Mouse (Mus musculus) left cerebral cortex, postnatal 4 days (tissue): Measurements from ENCODE around the gene March10. TPM values are rescaled to one million over a fixed set of nuclear protein-coding genes. Genes with fewer than 3 reads are reported as not detected.
A peak's percentile ranks its signal among the peaks of the same experiment; 100 is the strongest.

Source experiments
- DNase-seq: peaks from one replicate; pipeline ENCODE4 v3.0.0-alpha.2; 2022
- intact Hi-C: fragments of 180-260 bp; cut with DNase I; formaldehyde crosslinking; loops from one replicate; pipeline ENCODE4 v1.15.1; 2025
- total RNA-seq, 2 experiments: library from RNA; stranded (reverse); gene quantifications; 2 replicates each; pipeline ENCODE4 v1.2.3; 2021

March10 gene
- total RNA-seq, 2 experiments from 2014 or later: 1.2 to 1.7 TPM

DNA sequence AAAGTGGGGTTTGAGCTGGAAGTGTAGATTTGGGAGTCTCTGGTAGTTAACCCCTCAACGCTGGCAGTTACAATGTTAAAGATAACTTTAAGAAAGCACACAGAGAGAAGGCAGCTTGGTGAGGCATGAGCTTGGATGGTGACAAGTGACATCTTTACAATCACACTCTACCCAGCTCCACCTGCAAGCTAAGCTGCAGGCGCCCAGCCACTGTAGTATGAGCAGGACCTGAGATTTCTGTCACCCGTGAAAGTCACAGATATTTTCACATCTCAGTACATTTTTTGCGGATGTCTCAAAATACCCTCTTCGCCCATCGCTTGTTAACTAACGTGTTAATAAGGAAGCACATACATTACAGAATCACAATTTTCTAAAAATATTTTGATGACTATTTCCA, 36.6 kb downstream of the March10 start:
- intact Hi-C loops: no loop called here
- no peak for DNase-seq

DNA sequence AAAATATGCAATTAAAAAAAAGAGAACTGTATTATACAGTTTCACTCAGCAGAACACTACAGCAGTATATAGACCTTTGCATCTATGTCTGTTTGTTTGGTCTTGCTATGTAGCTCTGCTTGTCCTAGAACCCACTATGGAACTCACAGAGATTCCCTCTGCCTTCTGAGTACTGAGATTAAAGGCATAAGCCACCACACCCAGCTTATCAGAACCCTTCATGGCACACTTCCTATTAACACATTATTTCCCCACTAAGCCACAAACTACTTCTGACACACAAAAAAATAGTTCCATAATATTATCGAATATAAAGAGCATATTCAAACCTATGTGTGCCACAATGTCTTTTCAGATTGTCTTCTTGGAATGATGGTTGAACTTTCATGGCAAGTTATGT, 42.5 kb downstream of the March10 start:
- DNase-seq: no peak
- intact Hi-C loops: no loop called here

DNA sequence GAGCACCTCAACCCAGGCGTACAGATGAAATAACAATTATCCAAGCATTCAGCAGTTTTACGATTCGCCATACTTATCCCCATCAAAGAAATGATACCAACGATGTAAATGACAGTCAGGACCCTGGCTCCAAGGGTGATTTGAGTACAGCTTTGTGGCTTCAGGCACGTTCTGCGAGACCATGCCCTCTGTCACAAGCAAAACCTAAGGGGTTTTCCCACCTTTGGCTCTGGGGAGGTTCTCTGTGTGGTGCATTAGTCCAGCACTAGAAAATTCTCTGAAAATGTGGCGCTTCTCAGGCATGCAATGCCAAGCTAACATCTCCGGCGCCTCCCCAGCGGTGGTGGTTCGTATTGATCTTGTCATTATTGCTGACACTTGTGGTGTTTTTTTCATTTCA, 47.1 kb downstream of the March10 start:
- intact Hi-C loops: no loop called here
- no peak for DNase-seq

DNA sequence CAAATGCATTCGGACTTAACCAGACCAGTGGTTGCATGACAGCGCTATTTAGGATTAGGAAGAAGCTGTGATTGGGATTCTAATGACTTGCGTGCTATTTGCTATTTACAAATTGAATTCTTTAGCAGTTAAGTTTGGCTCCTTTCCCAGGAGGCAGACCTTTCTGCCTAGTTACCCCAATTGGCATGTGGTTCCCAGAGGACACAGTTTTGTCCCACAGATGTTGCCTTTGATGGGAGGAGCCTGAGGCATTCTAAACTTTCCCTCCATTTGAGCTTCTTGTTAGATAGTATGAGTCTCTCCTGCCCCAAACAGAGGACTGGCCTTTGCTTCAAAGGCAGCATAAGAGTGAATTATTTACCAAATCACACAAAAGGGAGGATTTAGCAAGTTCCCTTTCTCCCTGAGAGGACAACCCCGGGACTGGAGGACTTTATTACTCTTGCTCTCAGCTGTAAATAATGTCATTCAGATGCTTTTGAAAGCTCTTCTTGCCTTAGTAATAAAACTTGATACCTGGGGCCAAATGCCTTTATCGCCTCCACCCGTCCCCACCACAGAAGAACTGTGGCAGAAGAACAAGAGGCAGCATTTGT, 48.6 kb downstream of the March10 start:
- intact Hi-C loops: no loop called here
- no peak for DNase-seq

DNA sequence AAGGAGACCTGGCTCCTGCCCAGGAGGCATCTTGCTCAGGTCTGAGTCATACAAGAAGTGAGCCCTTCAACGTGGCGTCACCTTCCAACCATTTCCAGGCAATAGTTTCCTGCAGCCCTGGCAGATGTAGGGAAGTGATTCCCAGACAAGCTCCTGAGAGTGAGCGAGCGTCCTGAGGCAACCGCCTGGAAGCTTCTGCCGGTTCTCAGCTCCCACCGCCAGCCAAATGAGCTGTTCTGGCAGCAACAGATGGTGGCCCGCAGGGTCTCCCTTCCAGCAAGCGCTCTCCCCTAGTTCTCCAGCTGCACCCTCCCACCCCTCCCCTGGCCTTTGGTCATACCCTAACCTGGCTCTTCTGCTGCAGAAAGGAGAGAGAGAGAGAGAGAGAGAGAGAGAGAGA, 54.2 kb downstream of the March10 start:
- intact Hi-C loops: no loop called here
- peak; percentile 68 for DNase-seq

DNA sequence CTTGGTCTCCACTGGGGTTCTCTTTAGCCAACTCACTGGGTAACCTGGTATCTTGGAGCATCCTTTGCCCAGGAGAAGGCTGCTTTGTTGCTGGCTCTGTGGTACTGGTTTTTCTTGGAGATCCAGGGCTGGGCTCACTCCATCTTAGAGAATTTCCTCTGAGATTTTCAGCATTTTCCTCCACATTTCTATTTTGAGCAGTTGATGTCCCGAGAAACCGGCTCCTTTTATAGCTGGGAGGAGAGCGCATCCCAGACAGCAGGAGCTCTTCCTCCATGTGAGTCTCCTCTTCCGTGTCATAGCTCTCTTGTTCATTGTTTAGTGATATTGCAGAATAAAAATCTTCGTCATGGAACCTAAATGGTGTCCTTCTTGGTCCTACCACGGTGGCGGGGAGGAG, 66.2 kb downstream of the March10 start:
- no peak for DNase-seq
- intact Hi-C loops: no loop called here

DNA sequence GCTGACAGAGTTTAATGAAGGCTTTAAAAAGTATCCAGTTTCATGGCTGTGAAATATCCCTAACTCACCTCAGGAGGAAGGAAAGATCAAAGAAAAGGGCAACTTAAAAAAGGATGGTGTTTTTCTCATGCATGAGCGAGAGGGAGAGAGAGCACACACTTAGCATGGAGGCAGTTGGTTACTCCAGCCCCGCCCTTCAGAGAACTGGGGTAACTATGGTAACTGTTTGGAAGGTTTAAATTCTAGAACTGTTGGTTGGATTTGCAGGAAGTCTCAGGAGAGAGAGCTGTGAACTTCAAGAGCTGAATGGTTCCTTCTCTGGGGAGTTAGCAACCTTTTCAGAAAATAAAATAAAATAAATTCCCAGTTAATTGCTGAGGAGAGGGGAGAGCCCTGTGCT, 67.9 kb downstream of the March10 start:
- no peak for DNase-seq
- intact Hi-C loops: no loop called here

DNA sequence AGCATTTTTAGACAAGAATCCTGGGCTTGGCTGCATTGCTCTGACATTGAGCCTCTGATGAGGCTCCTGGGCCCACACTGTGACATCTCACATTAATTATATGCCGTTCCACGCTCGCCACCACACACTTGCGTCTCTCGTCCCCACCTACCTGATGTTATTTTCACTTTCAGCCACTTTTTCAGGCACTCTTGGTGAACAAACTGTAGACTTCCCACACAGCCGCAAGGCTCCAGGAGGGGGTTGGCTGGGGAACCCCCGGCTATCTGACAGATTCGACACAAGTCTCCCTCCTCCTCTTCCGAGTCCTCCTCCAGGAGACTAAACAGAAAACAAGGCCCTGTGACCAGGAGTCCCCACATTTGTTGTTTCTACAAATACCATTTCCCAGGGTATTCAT, 71.3 kb downstream of the March10 start:
- intact Hi-C loops: no loop called here
- DNase-seq: no peak

DNA sequence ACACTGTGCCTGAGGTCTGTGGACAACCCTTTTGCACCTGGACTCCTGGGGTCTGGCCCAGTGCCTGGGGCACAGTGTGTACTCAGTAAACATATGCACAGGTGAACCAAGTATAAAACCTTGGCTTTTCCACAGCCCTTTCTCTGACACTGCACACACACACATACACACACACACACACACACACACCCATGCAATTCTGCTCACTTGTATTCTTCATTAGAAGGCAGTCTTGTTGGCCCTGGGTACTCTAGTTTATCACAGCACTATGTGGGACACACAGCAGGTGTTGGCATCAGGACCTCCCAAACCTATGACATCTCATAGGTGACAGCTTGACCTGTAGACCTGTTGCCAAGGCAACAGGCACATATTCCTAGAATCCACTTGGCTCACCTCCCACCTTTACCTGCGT, 80.7 kb downstream of the March10 start:
- DNase-seq: no peak
- intact Hi-C loops: no loop called here

DNA sequence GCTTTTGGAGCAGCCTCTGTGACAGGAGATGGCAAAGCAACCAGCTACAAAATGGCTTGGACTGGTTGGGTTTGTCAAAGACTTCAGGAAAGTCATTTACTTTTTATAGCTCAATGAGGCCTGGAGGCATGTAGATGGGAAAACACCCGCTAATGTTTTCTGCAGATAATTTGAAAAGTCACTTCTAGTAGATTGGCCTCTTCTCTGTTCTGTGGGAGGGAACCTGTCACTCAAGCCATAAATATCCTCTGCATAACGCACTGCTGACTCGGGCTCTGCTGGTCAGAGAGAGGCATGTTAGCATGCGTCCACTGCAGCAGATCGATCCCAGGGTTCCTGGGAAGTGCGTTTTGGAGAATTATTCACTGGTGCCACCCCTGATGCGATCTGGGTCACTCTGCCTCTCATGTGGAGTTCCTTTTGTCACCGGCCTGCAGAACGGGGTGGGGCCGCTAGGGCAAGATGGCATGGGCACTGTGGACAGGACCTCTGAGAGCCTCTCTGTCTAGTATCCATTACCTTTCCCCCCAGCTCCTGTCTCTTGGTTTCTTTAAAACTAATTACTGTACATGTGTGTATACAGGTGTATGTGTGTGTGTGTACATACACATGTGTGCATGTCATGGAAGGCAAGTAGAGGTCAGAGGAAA, 81.9 kb downstream of the March10 start:
- intact Hi-C loops: no loop called here

DNA sequence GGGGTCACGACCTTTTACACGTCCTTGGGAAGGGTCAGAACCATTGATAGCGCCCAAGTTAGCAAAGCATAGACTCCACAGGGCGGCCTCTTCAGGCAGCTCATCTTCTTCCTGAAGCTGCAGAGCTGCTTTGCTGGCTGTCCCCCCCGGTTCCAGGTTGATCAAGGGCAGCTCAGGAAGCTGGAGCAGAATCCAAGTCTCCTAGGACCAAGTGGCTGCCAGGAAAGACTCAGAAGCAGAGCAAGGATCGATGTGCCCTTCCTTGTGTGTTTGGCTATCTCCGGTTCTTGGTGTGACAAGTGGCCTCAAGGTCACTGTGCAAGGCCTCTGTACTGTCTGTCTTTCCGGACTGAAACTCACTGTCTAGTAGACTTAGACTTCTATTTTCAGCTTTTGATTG, 82.7 kb downstream of the March10 start:
- intact Hi-C loops: no loop called here
- DNase-seq: no peak

More for the DNA sequence above, 81.9 kb downstream of the March10 start:
- no peak for DNase-seq

DNA sequence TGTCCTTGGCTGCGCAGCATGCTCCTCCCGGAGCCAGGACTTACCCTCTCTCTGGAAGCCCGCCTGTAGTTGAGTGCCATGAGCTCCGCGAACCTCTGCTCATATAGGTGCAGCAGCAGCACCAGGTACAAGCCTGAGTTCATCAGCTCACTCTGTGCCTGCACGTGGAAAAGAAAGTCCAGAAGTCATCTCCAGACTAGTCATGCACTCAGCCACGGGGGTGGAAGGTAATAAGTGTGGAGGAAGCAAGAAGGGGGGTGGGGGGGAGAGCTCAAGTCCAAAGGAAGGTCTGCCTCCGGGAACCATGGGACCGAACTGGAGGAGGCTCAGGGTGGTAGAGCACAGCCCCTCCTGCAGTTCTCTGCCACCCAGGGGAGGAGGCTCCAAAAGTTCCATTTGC, 84.7 kb downstream of the March10 start:
- intact Hi-C loops: no loop called here

DNA sequence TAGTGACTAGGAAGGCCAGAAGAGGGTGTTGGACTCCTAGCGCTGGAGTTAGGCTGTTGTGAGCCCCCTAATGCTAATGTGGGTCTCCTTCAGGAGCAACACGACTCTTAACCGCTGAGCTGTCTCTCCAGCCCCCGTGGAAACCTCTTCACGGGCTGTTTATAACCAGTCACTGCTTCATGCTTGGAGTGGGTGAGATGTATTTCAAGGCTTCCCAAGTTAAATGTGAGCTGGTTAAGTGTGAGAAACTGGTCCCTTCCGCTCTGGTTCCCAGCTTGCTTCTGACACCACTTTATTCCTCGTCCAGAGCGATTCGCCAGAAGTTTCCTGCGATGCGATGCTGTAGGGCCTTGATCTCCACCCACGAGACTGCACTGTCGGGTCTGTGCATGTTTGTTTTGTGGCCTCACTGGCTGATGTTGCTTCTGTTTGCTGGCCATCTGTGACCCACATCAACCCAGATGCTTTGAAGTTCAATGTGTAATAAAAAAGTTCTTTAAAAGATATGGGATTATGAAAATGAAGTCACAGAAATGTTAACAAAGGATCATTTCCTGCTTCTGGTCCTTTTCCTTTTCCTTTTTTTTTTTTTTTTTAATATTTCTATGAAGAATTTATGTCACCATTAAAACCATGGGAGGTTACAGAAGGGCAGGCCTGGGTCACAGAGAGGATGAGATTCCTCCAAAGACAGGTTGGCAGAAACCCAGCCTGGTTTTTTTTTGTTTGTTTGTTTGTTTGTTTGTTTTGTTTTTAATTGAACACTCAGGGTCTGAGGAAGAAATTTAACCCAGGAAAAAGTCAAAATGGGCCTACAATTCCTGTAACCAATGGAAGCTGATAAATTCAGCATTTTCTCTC, 86.8 kb downstream of the March10 start:
- intact Hi-C loops: no loop called here
- no peak for DNase-seq

More for the DNA sequence above, 84.7 kb downstream of the March10 start:
- no peak for DNase-seq

DNA sequence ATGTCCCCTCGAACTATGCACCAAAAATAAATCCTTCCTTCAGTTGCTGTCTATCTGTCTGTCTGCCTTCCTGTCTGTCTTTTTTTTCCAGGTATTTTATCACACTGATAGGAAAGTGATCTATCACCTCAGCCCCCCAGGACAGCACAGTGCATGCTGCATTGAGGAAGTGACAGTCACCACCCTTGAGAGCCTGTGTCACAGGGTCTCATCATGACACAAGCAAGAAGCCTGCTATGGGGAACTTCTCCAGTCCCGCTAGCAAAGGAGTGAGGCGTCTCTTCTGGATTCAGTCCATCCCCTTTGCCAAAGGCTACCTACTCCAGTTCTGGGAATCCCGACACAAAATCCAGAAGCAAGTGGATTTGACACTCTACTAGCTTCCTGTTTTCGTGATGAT, 87.7 kb downstream of the March10 start:
- intact Hi-C loops: no loop called here
- no peak for DNase-seq

DNA sequence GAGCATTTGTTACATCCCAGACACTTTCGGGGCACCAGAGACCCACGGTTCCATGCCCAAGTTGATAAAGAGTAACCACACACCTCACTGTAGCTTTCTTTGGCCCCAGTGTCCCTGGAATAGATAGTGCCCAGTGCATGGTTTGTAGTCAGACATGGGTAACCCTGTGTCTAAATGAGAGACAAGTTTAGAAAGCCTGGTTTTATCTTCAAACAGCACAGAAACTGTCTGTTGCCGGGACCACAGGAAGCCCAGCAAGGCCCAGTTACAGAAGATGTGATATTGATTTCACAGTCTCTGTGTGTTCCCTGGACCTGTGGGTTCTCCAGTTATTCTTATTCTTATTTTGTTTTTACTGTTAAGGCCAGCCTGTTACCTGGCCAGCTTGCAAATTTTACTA, 89.4 kb downstream of the March10 start:
- intact Hi-C loops: no loop called here
- DNase-seq: no peak

DNA sequence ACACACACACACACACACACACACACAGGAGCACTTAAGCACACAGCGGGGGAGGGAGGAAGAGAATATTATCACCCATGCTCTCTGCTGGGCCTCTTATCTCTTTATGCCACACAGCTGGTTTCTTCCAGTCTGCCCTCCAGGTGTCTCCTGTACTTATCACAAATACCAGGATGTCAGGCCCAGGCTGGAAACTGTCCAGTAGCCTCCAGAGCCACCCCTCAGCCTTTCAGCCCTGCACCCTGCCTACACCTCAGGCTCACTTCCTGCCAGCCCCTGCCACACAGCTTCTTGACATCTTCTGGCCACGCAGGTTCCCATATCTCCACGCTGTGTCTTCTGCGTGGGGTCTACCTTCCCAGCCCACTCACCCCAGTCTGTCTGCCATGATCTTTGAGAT, 90.5 kb downstream of the March10 start:
- intact Hi-C loops: no loop called here
- no peak for DNase-seq

DNA sequence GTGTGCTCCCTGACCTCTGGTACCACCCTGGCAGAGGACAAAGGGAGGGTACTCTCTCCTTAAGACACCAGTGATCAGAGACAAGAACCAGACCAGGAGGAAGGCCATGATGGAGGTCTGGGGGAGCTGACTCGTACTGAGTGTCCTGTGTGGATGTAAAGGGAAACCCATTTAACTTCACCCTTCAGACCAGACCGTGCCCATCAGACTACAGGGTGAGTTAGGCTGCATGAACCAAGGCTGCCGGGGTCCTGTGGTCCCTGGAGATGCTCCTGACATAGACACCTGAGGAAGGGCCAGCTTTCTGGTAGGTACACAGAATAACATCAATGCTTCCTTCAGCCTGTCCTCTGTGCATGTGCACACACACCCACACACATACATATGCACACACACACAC, 90.9 kb downstream of the March10 start:
- intact Hi-C loops: no loop called here
- no peak for DNase-seq

DNA sequence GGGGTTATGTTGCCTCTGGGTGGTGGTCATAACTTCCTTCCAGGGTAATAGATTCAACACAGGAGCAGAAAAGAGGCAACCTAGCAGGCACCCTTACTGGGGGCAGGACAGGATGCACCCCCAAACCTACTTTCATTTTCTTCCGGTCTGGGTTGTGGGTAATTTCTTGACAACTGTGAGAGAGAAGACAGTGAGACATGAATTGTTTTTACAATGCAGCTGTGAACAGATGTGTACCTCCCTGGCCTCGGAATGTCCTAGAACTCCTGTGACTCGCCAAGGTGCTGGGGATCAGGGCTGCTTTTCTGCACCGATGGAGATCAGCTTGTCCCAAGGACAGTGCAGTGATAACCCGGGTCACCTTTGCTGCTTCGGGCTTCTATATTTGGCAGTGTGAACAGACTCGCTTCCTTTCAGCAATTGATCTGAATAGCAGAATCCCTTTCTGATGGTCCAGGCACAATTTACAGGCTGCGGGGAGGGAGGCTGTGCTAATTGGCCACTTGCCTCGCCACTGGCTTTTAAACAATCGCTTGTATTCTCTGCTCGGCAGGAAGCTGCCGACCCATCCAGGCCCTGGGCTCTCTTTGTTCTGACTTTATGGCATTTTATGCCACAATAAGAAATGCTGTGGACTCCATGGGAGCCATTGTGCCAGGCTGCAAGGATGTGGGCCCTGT, 92.0 kb downstream of the March10 start:
- intact Hi-C loops: no loop called here
- DNase-seq: peak; percentile 39

DNA sequence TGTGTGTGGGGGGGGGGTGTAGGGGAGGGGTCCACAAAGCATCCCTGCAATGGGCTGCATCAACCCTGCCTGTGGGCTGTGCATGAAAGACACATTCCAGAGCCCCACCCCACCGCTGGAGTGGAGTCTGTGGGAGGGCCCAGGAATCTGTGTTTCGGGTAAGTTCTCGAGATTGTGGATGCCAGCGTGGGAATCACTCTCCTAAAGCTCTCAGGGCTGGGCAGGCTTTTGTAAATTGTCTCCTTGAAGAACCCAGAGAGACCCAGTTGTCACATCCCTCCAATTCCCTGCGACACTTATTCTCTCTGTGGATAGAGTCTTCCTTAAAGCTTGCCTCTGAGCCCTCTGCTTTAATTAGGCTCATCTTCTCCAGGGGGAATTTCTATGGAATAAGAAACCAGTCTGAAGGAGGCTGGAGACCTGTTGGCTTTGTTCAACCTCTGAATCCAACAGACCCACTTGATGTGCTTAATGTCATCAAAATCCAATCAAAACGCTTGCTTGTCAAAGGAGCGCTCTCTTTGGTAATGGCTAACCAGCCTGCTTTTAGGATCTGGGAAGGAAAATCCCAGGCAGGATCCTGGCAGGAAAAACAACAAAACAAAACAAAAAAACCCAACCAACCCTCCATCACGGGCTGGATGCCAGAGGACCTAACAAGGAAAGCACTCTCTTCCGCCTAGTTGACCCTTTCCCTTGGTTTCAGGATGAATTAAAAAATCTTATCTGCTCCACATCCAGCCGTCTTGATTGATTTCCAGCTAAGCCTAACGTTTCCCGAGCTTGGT, 92.7 kb downstream of the March10 start:
- intact Hi-C loops: loop anchor here (2.0 kb wide), 1 partner anchor 229 kb away; no protein-coding TSS in a partner anchor
- DNase-seq: no peak

DNA sequence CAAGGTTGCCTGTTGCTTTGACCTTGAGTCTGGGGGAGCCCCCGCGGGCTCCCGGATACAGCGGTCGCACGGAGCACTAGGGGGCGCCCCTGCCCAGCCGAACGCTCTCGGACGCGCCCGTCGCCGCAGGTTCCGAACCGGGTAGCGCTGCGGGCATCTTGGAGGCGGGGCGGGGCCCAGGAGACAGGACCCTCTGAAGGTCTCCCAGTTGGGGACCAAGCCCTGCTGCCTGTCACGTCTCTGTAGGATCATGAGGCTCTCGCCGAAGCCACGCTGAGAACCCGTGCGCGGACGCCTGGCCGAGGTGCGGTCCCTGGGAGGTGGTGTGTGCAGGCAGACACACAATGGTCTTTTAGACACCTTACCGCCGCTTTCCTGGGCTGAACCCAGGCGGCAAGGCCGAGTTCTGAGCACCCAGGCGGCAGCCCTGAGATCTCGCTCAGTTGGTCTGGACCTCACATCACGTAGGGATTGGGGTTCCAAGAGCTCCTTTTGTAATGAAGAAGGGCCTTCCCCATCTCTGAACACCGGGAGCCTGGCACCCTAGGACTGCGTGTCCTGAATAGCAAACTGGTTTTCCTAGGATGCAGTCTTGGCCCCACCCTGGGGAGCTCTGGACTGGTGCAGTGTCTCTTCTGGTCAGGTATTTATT, 93.5 kb downstream of the March10 start:
- intact Hi-C loops: loop anchor here (2.0 kb wide), 1 partner anchor 230 kb away; no protein-coding TSS in a partner anchor
- peak; percentile 77 for DNase-seq
